Comparison of ENCODE assay signal across 14 mouse cellular contexts in genomic region chr5:36886298-36886697, GRCm38 (mm10). TPM values are rescaled to one million over a fixed set of nuclear protein-coding genes. Genes with fewer than 3 reads are reported as not detected.
"Had no signal": no experiment of that assay in that cellular context is flagged by ENCODE, and none has a peak within 500 bp of the region (broad histone marks: within the 10 kb centered on the region; RNA-seq: fewer than 3 reads in every experiment).

No protein-coding gene starts in this region.

- H3K4me2 ChIP-seq: limb, embryonic 12.5 days; liver, embryonic 13.5 days; lung, embryonic 15.5 days; midbrain, embryonic 11.5 days; midbrain, embryonic 15.5 days had no signal

- H3K9me3 ChIP-seq: limb, embryonic 12.5 days; liver, embryonic 13.5 days; lung, embryonic 15.5 days; megakaryocyte, embryonic 14.5 days; midbrain, embryonic 15.5 days had no signal

- H3K9ac ChIP-seq: limb, embryonic 12.5 days; liver, embryonic 13.5 days; liver, postnatal 0 days; lung, embryonic 15.5 days; midbrain, embryonic 15.5 days had no signal

- DNase-seq: kidney, postnatal 10 days; liver; liver, embryonic 13.5 days; liver, postnatal 0 days; lung, postnatal 14 days; thymus, postnatal 4 days had no signal

- H3K36me3 ChIP-seq: limb, embryonic 12.5 days; liver, embryonic 13.5 days; lung, embryonic 15.5 days; midbrain, embryonic 15.5 days had no signal

- ATAC-seq: liver, postnatal 0 days; midbrain, embryonic 15.5 days had no signal

- H3K4me1 ChIP-seq: liver, embryonic 13.5 days; lung, embryonic 15.5 days; megakaryocyte, embryonic 14.5 days had no signal

- H3K27me3 ChIP-seq: liver, embryonic 13.5 days; lung, embryonic 15.5 days; midbrain, embryonic 15.5 days had no signal

- H3K27ac ChIP-seq: limb, embryonic 12.5 days; liver, embryonic 13.5 days; lung, embryonic 15.5 days; macrophage; midbrain, embryonic 15.5 days; stomach, postnatal 0 days had no signal

- H3K4me3 ChIP-seq: limb, embryonic 12.5 days; liver, embryonic 13.5 days; lung, embryonic 15.5 days; megakaryocyte, embryonic 14.5 days; midbrain, embryonic 15.5 days had no signal

RNA-seq across cellular contexts. Expression of gene Ppp2r2c, which starts 18.0 kb away (rescaled TPM):
- total RNA-seq: neutrophil, adult 5-6 weeks had no signal
- polyA plus RNA-seq: liver, postnatal 0 days; macrophage had no signal
